Mouse (Mus musculus) small intestine, adult 2 months (tissue): Measurements from ENCODE around the gene St6galnac6.

Experiments used
- CTCF ChIP-seq: fragments of 200-500 bp; IDR thresholded peaks from 2 replicates; pipeline ENCODE4 v1.5.1; 2012; ENCODE audit warnings: low read depth, mild to moderate bottlenecking, control low read depth, inconsistent platforms, low read length, moderate library complexity, mixed read lengths; ENCODE audit not compliant: insufficient replicate concordance, insufficient read length; ENCODE audit errors: extremely low read depth
- POLR2A ChIP-seq: fragments of 200-500 bp; IDR thresholded peaks from 2 replicates; pipeline ENCODE4 v1.6.1; 2012; ENCODE audit warnings: low read depth, mild to moderate bottlenecking, control low read depth, inconsistent platforms, low read length, moderate library complexity

- TF ChIP-seq CTCF (no peak), POLR2A (no peak)
These were observed 38.3 kb downstream of the St6galnac6 start for GRCm38 (mm10) chr2:32637778-32638281.
